Mouse (Mus musculus) liver, embryonic 15.5 days (tissue): Measurements from ENCODE around the gene Ehhadh. TPM values are rescaled to one million over a fixed set of nuclear protein-coding genes. Genes with fewer than 3 reads are reported as not detected.

Source experiments
- ATAC-seq: fragments of 200-750 bp; cut with Nextera tagmentation; 2 replicates; pipeline ENCODE4 v1.8.0; 2017; ENCODE audit warnings: moderate number of reproducible peaks, mild to moderate bottlenecking, moderate library complexity; ENCODE audit not compliant: insufficient read depth
- H3K27ac ChIP-seq: fragments of 300-500 bp; sonication (generic); replicated peaks from 2 replicates; pipeline ENCODE4 v1.5.1; 2015; ENCODE audit warnings: mild to moderate bottlenecking, inconsistent platforms
- H3K27me3 ChIP-seq: fragments of 300-500 bp; sonication (generic); 2 replicates; pipeline ENCODE4 v1.6.1; 2015; ENCODE audit warnings: mild to moderate bottlenecking, inconsistent platforms
- H3K36me3 ChIP-seq: fragments of 300-500 bp; sonication (generic); replicated peaks from 2 replicates; pipeline ENCODE4 v1.6.1; 2015; ENCODE audit warnings: moderate library complexity, mild to moderate bottlenecking, inconsistent platforms
- H3K4me1 ChIP-seq: fragments of 300-500 bp; sonication (generic); replicated peaks from 2 replicates; pipeline ENCODE4 v1.6.1; 2015; ENCODE audit warnings: inconsistent platforms
- H3K4me2 ChIP-seq: fragments of 300-500 bp; sonication (generic); 2 replicates; pipeline ENCODE4 v1.6.1; 2015; ENCODE audit warnings: moderate library complexity, mild to moderate bottlenecking, inconsistent platforms
- H3K4me3 ChIP-seq: fragments of 300-500 bp; sonication (generic); replicated peaks from 2 replicates; pipeline ENCODE4 v1.5.1; 2015; ENCODE audit warnings: mild to moderate bottlenecking, inconsistent platforms
- H3K9ac ChIP-seq: fragments of 300-500 bp; sonication (generic); 2 replicates; pipeline ENCODE4 v1.6.1; 2015; ENCODE audit warnings: moderate library complexity, mild to moderate bottlenecking, inconsistent platforms
- H3K9me3 ChIP-seq: fragments of 300-500 bp; sonication (generic); replicated peaks from 2 replicates; pipeline ENCODE4 v1.6.1; 2016; ENCODE audit warnings: inconsistent platforms
- WGBS: fragments of 180-500 bp; shearing (Covaris S2); methylation state at CpG from one replicate; pipeline ENCODE4 v1.1.7; 2015; ENCODE audit warnings: mixed read lengths; ENCODE audit not compliant: insufficient replicate concordance; 5-methylcytosine and 5-hydroxymethylcytosine counted together
- polyA plus RNA-seq: library from polyadenylated mRNA; unstranded; fragments of >200 nt; fragmentation: Nextera tagmentation; extraction: Ambion mirVana; gene quantifications from 2 replicates; pipeline ENCODE4 v1.2.1, GENCODE M21; 2015

The Ehhadh gene
- polyA plus RNA-seq, 1 experiment from 2014 or later, result 10.5 TPM

DNA sequence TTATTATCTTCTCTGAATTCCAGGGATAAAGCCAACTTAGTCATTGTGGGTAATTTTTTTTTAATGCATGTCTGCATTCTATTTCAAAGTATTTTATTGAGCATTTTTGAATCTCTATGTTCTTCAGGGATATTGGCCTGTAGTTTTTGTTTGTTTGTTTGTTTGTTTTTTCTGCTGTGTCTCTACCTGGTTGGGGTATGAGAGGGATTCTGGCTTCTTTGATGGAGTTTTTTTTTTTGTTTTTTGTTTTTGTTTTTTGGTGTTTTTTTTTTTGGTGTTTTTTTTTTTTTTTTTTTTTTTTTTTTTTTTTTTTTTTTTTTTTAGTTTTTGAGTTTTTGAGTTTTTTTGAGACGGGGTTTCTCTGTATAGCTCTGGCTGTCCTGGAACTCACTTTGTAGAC is 52.0 kb downstream of the Ehhadh start:
- ATAC-seq, result no peak
- Histone ChIP-seq H3K4me3 (no peak overlapping the region), H3K9ac (no peak overlapping the region), H3K36me3 (no peaks in the 10 kb centered on the region), H3K4me1 (peaks cover 3% of the 10 kb centered on the region; the same call in 1 of the 2 replicates), H3K27ac (no peak overlapping the region), H3K9me3 (no peaks in the 10 kb centered on the region), H3K4me2 (no peak overlapping the region), H3K27me3 (no peaks in the 10 kb centered on the region)
- 27% methylated on average over 1 of the region's 1 CpGs for WGBS

- no peak overlapping the region for H3K27ac ChIP-seq
- H3K36me3 ChIP-seq, result no peaks in the 10 kb centered on the region
- H3K9me3 ChIP-seq, result no peaks in the 10 kb centered on the region
- no peak for ATAC-seq
- no peak overlapping the region for H3K9ac ChIP-seq
- H3K27me3 ChIP-seq, result no peaks in the 10 kb centered on the region
- WGBS, result 47% methylated on average over 10 of the region's 10 CpGs
- H3K4me3 ChIP-seq, result peak overlapping the region; percentile 39; the same call in 1 of the 2 replicates
- peak overlapping the region; percentile 45 for H3K4me2 ChIP-seq
- H3K4me1 ChIP-seq, result no peaks in the 10 kb centered on the region; the same call in 1 of the 2 replicates
These were observed 59.7 kb downstream of the Ehhadh start for GRCm38 (mm10) chr16:21727897-21728364.

GRCm38 (mm10) chr16:21727421-21727820 is 60.2 kb downstream of the Ehhadh start:
- no peaks in the 10 kb centered on the region for H3K27me3 ChIP-seq
- H3K9me3 ChIP-seq, result no peaks in the 10 kb centered on the region
- no peak overlapping the region for H3K4me2 ChIP-seq
- no peaks in the 10 kb centered on the region; the same call in 1 of the 2 replicates for H3K4me1 ChIP-seq
- H3K36me3 ChIP-seq, result no peaks in the 10 kb centered on the region
- H3K9ac ChIP-seq, result no peak overlapping the region
- H3K27ac ChIP-seq, result no peak overlapping the region
- WGBS, result 75% methylated on average over 3 of the region's 3 CpGs
- no peak for ATAC-seq
- no peak overlapping the region for H3K4me3 ChIP-seq

- Histone ChIP-seq H3K36me3 (no peaks in the 10 kb centered on the region), H3K4me1 (no peaks in the 10 kb centered on the region; the same call in 1 of the 2 replicates), H3K9ac (no peak overlapping the region), H3K27ac (no peak overlapping the region), H3K9me3 (no peaks in the 10 kb centered on the region), H3K4me2 (no peak overlapping the region), H3K4me3 (no peak overlapping the region), H3K27me3 (no peaks in the 10 kb centered on the region)
- 49% methylated on average over 1 of the region's 1 CpGs for WGBS
- ATAC-seq, result no peak
These were observed 63.3 kb downstream of the Ehhadh start for GRCm38 (mm10) chr16:21724261-21724660.

DNA sequence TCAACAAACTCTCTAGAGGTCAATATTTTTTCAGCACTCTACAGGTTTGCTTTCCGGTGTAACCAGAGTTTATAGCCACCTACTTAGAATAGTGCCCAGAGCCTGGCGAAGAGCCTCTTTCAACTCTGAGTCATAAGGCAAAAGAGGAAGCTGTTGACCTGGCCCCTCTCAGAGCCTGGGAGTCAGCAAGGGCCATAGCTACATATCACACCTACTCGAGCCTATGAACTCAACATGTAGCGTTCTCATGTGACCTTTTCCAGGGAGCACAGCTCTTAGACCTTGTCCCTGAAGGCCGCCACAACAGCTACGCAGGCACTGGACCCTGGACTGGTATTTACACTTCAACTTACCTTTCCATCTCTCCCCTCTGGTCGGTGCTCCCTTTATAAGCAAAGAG is 67.8 kb downstream of the Ehhadh start:
- no peaks in the 10 kb centered on the region for H3K9me3 ChIP-seq
- no peaks in the 10 kb centered on the region for H3K4me1 ChIP-seq
- no peak for ATAC-seq
- no peak overlapping the region for H3K9ac ChIP-seq
- no peaks in the 10 kb centered on the region for H3K27me3 ChIP-seq
- H3K27ac ChIP-seq, result no peak overlapping the region
- H3K4me3 ChIP-seq, result no peak overlapping the region
- H3K36me3 ChIP-seq, result no peaks in the 10 kb centered on the region
- H3K4me2 ChIP-seq, result no peak overlapping the region
- 57% methylated on average over 7 of the region's 7 CpGs for WGBS

DNA sequence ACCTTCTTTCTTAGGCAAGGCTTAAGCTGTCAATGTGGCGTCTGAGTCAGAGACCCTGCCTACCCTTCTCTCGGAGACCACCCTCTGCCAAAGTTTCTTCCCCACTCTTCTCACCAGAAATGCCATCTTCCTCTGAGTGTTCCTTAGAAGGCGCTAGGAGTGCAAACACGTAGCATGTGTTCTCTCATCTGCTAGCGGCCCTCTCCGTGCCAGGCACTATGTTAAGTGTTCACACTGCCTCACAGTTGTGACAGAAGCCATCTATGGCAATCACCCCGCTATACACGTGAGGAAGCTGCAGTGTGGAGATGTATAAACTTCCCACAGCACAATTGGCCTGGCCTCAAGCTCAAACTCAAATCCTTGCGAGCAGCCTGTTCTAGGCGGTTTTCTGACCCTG is 73.1 kb downstream of the Ehhadh start:
- H3K4me3 ChIP-seq, result no peak overlapping the region
- no peak overlapping the region for H3K9ac ChIP-seq
- H3K36me3 ChIP-seq, result no peaks in the 10 kb centered on the region
- no peaks in the 10 kb centered on the region for H3K4me1 ChIP-seq
- H3K27ac ChIP-seq, result no peak overlapping the region
- H3K9me3 ChIP-seq, result no peaks in the 10 kb centered on the region
- no peaks in the 10 kb centered on the region for H3K27me3 ChIP-seq
- no peak overlapping the region for H3K4me2 ChIP-seq
- 62% methylated on average over 10 of the region's 10 CpGs for WGBS
- no peak for ATAC-seq

Other genes starting within 250 kb of the Ehhadh start
- gene 2510009E07Rik, start 93.1 kb downstream of the Ehhadh start, polyA plus RNA-seq, result 3.0 TPM in 2 replicates
- 0.38 and 0.53 TPM in 2 replicates for gene Map3k13, start 6.5 kb upstream of the Ehhadh start, polyA plus RNA-seq
- 17.1 and 17.9 TPM in 2 replicates for gene Tmem41a, start 159.7 kb upstream of the Ehhadh start, polyA plus RNA-seq
- gene Liph, start 207.9 kb upstream of the Ehhadh start, polyA plus RNA-seq, result 1.2 and 1.6 TPM in 2 replicates
- gene Senp2, start 221.7 kb upstream of the Ehhadh start, polyA plus RNA-seq, result 32.8 TPM in 2 replicates